Mouse (Mus musculus) ES-Bruce4 (cell line): Measurements from ENCODE around the gene Gtpbp1.

ENCODE experiments used
- CTCF ChIP-seq: IDR thresholded peaks from one replicate; pipeline ENCODE4 v1.8.1; 2011; ENCODE audit warnings: low read depth, low read length
- POLR2A ChIP-seq: IDR thresholded peaks from one replicate; pipeline ENCODE4 v1.8.1; 2011; ENCODE audit warnings: low read length; ENCODE audit not compliant: insufficient read depth

DNA sequence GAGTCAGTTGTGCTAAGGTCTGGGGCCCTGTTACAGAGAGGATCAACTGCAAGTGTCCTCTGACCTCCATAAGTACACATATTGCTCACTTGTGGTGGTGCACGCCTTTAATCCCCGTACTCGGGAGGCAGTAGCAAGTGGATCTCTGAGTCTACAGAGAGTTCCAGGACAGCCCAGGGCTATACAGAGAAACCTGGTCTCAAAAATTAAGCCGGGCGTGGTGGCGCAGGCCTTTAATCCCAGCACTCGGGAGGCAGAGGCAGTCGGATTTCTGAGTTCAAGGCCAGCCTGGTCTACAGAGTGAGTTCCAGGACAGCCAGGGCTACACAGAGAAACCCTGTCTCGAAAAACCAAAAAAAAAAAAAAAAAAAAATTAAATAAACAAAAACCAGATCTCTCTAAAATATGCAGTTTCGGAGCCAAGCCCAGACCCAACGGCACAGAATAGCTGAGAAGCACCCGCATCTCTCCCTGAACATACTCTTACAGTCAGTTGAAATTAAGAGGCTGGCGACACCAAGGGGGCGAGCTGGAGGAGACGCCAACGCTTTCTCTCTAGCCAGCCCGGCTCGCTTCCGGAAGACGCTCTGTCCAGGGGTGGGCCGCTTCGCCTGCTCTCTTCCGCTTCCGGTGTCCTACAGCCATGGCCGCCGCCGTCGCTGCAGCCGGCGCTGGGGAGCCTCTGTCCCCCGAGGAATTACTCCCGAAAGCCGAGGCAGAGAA is 20.2 kb upstream of the Gtpbp1 start, which contains the start of gene Tomm22:
- TF ChIP-seq CTCF (peak; percentile 45), POLR2A (no peak)
